Mouse (Mus musculus): ENCODE measurements around the gene Maml2.

Maml2 gene

GRCm38 (mm10) chr9:13297668-13298512, at the start of gene Maml2:
Gene Maml2 (plus strand): TSS chr9:13297957.
- peak; percentile 50 to 62 for DNase-seq (ENCODE audit: low spot score in 2 of 2)

- no peak for DNase-seq (ENCODE audit: low spot score in 2 of 2)
Observed at GRCm38 (mm10) chr9:13248104-13248503, 49.7 kb upstream of the Maml2 start.

GRCm38 (mm10) chr9:13251251-13251650, 46.5 kb upstream of the Maml2 start:
- no peak for DNase-seq (ENCODE audit: low spot score in 2 of 2)

GRCm38 (mm10) chr9:13256726-13257125, 41.0 kb upstream of the Maml2 start:
- DNase-seq (ENCODE audit: low spot score in 2 of 2), result no peak

GRCm38 (mm10) chr9:13258173-13258572, 39.6 kb upstream of the Maml2 start:
- no peak for DNase-seq (ENCODE audit: low spot score in 2 of 2)

- no peak for DNase-seq (ENCODE audit: low spot score in 2 of 2)
Observed at GRCm38 (mm10) chr9:13260980-13261379, 36.8 kb upstream of the Maml2 start.

GRCm38 (mm10) chr9:13273219-13273618, 24.5 kb upstream of the Maml2 start:
- no peak for DNase-seq (ENCODE audit: low spot score in 2 of 2)

GRCm38 (mm10) chr9:13287482-13287881, 10.3 kb upstream of the Maml2 start:
- no peak for DNase-seq (ENCODE audit: low spot score in 2 of 2)

GRCm38 (mm10) chr9:13296274-13297121, 1.3 kb upstream of the Maml2 start:
- peak; percentile 72 to 90 for DNase-seq (ENCODE audit: low spot score in 2 of 2)

- DNase-seq (ENCODE audit: low spot score in 2 of 2), result peak in 1 of 2 experiments; percentile 29
Observed at GRCm38 (mm10) chr9:13297122-13297667, 562 bp upstream of the Maml2 start.

- DNase-seq (ENCODE audit: low spot score in 2 of 2), result no peak
Observed at GRCm38 (mm10) chr9:13298513-13298878, 739 bp downstream of the Maml2 start.

GRCm38 (mm10) chr9:13299190-13299589, 1.4 kb downstream of the Maml2 start:
- no peak for DNase-seq (ENCODE audit: low spot score in 2 of 2)

GRCm38 (mm10) chr9:13300041-13300441, 2.3 kb downstream of the Maml2 start:
- peak in 1 of 2 experiments; percentile 26 for DNase-seq (ENCODE audit: low spot score in 2 of 2)

GRCm38 (mm10) chr9:13300891-13301782, 3.4 kb downstream of the Maml2 start:
- DNase-seq (ENCODE audit: low spot score in 2 of 2), result no peak

- no peak for DNase-seq (ENCODE audit: low spot score in 2 of 2)
Observed at GRCm38 (mm10) chr9:13302183-13302825, 4.5 kb downstream of the Maml2 start.

- no peak for DNase-seq (ENCODE audit: low spot score in 2 of 2)
Observed at GRCm38 (mm10) chr9:13303099-13303771, 5.5 kb downstream of the Maml2 start.

GRCm38 (mm10) chr9:13303976-13304375, 6.2 kb downstream of the Maml2 start:
- peak; percentile 33 to 52 for DNase-seq (ENCODE audit: low spot score in 2 of 2)

GRCm38 (mm10) chr9:13306471-13306870, 8.7 kb downstream of the Maml2 start:
- no peak for DNase-seq (ENCODE audit: low spot score in 2 of 2)

- no peak for DNase-seq (ENCODE audit: low spot score in 2 of 2)
Observed at GRCm38 (mm10) chr9:13307226-13307625, 9.5 kb downstream of the Maml2 start.

- no peak for DNase-seq (ENCODE audit: low spot score in 2 of 2)
Observed at GRCm38 (mm10) chr9:13308718-13309117, 11.0 kb downstream of the Maml2 start.
